Mouse (Mus musculus) stomach, embryonic 14.5 days (tissue): Measurements from ENCODE around the gene Klf15. TPM values are rescaled to one million over a fixed set of nuclear protein-coding genes. Genes with fewer than 3 reads are reported as not detected.

Experiments used
- ATAC-seq: fragments of 200-750 bp; cut with Nextera tagmentation; 2 replicates; pipeline ENCODE4 v1.8.0; 2017; ENCODE audit warnings: low read depth, moderate TSS enrichment; ENCODE audit not compliant: insufficient number of reproducible peaks, insufficient read depth, low FRiP score
- H3K27ac ChIP-seq: fragments of 300-500 bp; sonication (generic); 2 replicates; pipeline ENCODE4 v1.5.1; 2014; ENCODE audit warnings: mild to moderate bottlenecking, low read length, moderate library complexity, mixed read lengths
- H3K27me3 ChIP-seq: fragments of 300-500 bp; sonication (generic); 2 replicates; pipeline ENCODE4 v1.6.1; 2014; ENCODE audit warnings: low read length, control low read depth, mixed read lengths; ENCODE audit not compliant: control insufficient read depth, insufficient read depth
- H3K36me3 ChIP-seq: fragments of 300-500 bp; sonication (generic); 2 replicates; pipeline ENCODE4 v1.6.1; 2014; ENCODE audit warnings: mild to moderate bottlenecking, control low read depth, low read length, moderate library complexity, mixed read lengths; ENCODE audit not compliant: control insufficient read depth, insufficient read depth
- H3K4me1 ChIP-seq: fragments of 300-500 bp; sonication (generic); 2 replicates; pipeline ENCODE4 v1.6.1; 2014; ENCODE audit warnings: low read length, control low read depth, mixed read lengths; ENCODE audit not compliant: control insufficient read depth, insufficient read depth
- H3K4me2 ChIP-seq: fragments of 300-500 bp; sonication (generic); replicated peaks from 2 replicates; pipeline ENCODE4 v1.6.1; 2014; ENCODE audit warnings: low read depth, low read length, control low read depth
- H3K4me3 ChIP-seq: fragments of 300-500 bp; sonication (generic); 2 replicates; pipeline ENCODE4 v1.5.1; 2014; ENCODE audit warnings: low read depth, low read length, control low read depth
- H3K9ac ChIP-seq: fragments of 300-500 bp; sonication (generic); replicated peaks from 2 replicates; pipeline ENCODE4 v1.6.1; 2014; ENCODE audit warnings: low read depth, mild to moderate bottlenecking, control low read depth, low read length, moderate library complexity, mixed read lengths
- H3K9me3 ChIP-seq: fragments of 300-500 bp; sonication (generic); 2 replicates; pipeline ENCODE4 v1.6.1; 2016; ENCODE audit warnings: low read depth, low read length, control low read depth; ENCODE audit not compliant: control insufficient read depth
- WGBS: fragments of 180-500 bp; shearing (Covaris S2); extraction: QIAGEN DNeasy Blood & Tissue Kit; methylation state at CpG from one replicate; pipeline ENCODE4 v1.1.7; 2014; 5-methylcytosine and 5-hydroxymethylcytosine counted together
- polyA plus RNA-seq: library from polyadenylated mRNA; unstranded; fragments of >200 nt; fragmentation: Nextera tagmentation; extraction: Ambion mirVana; gene quantifications from 2 replicates; pipeline ENCODE4 v1.2.1, GENCODE M21; 2014

Klf15 gene
- polyA plus RNA-seq, 1 experiment from 2014 or later = 3.8 TPM

DNA sequence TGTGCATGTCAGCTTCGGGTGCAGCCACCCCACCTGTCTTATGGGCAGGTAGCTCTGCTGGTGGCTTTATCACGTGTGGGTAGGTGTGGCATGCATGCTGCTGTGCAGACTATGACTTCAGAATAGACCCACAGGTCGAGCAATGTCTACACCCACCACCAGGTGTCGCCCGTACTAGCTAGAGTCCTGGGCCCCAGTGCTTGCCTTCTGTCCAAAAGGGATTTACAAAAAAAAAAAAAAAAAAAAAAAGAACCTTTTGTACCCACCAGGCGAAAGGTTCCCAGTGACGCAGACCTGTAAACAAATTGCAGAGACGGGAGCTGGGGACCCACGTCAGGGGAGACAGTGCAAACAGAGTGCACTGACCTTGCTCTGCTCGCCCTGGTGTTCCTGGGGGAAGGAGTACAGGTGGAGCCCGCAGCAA, 27.2 kb upstream of the Klf15 start:
- ATAC-seq = peak; percentile 84
- H3K9ac ChIP-seq = no peak overlapping the region
- no peaks in the 10 kb centered on the region for H3K9me3 ChIP-seq
- WGBS = 18% methylated on average over 11 of the region's 11 CpGs
- H3K27me3 ChIP-seq = no peaks in the 10 kb centered on the region
- H3K4me3 ChIP-seq = no peak overlapping the region
- no peaks in the 10 kb centered on the region for H3K4me1 ChIP-seq
- no peaks in the 10 kb centered on the region for H3K36me3 ChIP-seq
- H3K4me2 ChIP-seq = no peak overlapping the region
- no peak overlapping the region for H3K27ac ChIP-seq

DNA sequence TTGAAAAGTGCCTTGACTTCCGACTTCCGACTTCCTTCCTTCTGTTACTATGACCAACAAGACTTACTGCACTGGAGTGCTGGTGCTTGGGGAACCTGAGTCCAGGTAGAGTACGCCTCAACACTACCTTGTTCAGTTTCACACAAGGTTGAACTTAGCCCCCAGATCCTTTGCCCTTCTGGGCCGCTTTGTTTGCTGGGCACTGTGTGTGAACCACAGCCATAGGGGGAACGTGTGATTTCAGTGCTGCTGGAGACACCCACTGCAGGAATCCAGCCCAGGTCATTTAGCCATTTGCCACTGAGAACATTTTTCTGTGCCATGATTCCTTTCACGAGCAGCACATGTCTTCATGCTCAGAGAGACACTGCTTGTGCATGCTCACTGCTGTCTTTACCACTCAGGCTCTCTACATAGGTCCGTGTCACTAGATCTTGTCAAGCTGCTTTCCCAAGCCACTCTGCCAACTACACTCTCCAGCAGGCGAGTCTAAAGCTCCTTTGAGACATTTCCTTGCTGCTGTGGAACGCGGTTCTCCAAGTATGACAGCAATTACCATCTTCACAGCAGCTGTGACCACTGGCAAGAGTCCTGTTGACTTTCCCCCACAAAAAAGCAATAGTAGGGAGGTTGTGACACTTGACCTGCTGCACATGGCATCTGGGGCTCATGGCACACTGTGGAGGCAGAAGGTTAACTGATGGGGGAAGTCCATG, 26.0 kb upstream of the Klf15 start:
- ATAC-seq = no peak
- 84% methylated on average over 10 of the region's 10 CpGs for WGBS
- Histone ChIP-seq H3K4me1 (no peaks in the 10 kb centered on the region), H3K36me3 (no peaks in the 10 kb centered on the region), H3K27me3 (no peaks in the 10 kb centered on the region), H3K27ac (no peak overlapping the region), H3K9ac (no peak overlapping the region), H3K9me3 (no peaks in the 10 kb centered on the region), H3K4me3 (no peak overlapping the region), H3K4me2 (no peak overlapping the region)

DNA sequence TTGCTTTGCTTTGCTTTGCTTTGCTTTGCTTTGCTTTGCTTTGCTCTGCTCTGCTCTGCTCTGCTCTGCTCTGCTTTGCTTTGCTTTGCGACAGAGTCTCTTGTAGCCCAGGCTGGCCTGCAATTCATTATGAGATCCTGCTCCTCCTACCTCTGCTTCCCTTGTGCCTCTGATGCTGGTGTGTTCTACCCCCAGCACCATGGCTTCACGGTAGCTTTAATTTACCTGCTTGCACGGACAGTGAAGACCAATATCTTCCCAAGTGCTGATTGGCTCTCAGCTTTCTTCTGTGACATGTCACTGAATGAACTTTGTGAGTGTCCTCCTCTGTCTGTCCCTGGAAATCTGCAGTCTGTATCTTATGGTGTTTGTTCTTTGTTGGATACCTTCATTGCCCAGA, 25.3 kb upstream of the Klf15 start:
- Histone ChIP-seq H3K27me3 (no peaks in the 10 kb centered on the region), H3K9me3 (no peaks in the 10 kb centered on the region), H3K27ac (no peak overlapping the region), H3K9ac (no peak overlapping the region), H3K4me2 (no peak overlapping the region), H3K4me1 (no peaks in the 10 kb centered on the region), H3K4me3 (no peak overlapping the region), H3K36me3 (no peaks in the 10 kb centered on the region)
- ATAC-seq = no peak
- 92% methylated on average over 3 of the region's 3 CpGs for WGBS

DNA sequence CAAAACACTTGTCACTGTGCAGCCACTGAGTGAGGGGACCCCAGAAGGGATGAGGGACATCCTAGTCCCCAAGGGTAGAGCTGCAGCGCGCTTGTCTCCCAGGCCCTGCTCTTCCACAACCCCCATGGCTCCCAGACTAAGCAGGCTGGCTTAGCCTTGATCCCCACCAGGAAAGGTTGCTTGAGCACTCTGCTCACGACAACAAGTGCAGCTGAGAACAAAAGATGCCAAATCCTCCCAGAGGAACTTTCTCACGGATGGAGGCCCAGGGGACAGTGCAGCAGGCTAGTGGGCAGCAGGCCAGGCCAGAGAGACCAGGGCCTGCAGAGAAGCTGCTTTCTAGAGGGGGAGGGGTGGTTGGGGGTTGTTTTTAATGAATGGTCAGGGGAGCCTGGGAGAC, 15.5 kb upstream of the Klf15 start:
- WGBS = 54% methylated on average over 4 of the region's 4 CpGs
- Histone ChIP-seq H3K4me2 (no peak overlapping the region), H3K9me3 (no peaks in the 10 kb centered on the region), H3K36me3 (no peaks in the 10 kb centered on the region), H3K9ac (no peak overlapping the region), H3K27ac (no peak overlapping the region), H3K27me3 (no peaks in the 10 kb centered on the region), H3K4me3 (no peak overlapping the region), H3K4me1 (no peaks in the 10 kb centered on the region)
- ATAC-seq = 0 out of 2 replicates have a peak, but pooled peaks have one; percentile 28

DNA sequence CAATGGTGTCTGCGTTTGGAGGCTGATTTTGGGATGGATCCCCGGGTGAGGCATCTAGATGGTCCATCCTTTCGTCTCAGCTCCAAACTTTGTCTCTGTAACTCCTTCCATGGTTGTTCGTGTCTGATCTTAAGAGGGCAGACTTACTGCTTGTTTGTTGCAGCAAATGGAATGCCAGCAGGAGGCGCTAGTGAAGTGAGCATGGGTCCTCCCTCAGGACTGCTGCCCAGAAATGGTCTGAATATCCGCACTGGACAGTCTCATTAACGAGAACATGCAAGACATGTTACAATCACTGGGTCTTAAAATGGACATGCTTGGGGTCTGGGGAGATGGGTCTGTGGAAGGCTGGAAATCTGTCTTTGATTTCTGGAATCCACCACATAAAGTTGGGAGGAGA, 12.2 kb upstream of the Klf15 start:
- no peak for ATAC-seq

DNA sequence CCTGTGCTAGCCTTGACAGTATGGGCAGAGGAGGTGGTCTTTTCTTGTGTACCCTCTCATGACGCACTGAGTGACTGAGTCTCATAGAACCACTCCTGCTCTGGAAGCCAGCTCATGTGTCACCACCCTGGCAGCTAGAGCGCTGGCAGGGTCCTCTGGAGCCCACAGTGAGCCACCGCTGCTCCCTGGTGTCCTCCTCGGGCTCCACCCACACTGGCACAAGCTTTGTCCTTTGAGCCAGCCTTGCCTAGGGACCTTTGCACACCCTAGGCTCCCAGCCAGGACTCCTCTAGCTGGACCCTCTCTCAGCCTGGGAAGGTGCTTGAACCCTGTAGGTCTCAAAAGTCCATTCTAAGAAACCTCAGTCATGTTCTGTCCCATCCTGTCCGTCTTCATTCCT, 11.7 kb upstream of the Klf15 start:
- Histone ChIP-seq H3K27me3 (no peaks in the 10 kb centered on the region), H3K4me1 (no peaks in the 10 kb centered on the region), H3K4me3 (no peak overlapping the region), H3K9ac (no peak overlapping the region), H3K4me2 (no peak overlapping the region), H3K36me3 (no peaks in the 10 kb centered on the region), H3K27ac (no peak overlapping the region), H3K9me3 (no peaks in the 10 kb centered on the region)
- WGBS = 70% methylated on average over 5 of the region's 5 CpGs
- ATAC-seq = no peak

More for the DNA sequence above, 12.2 kb upstream of the Klf15 start:
- Histone ChIP-seq H3K9me3 (no peaks in the 10 kb centered on the region), H3K27me3 (no peaks in the 10 kb centered on the region), H3K36me3 (no peaks in the 10 kb centered on the region), H3K4me3 (no peak overlapping the region), H3K27ac (no peak overlapping the region), H3K4me2 (no peak overlapping the region), H3K9ac (no peak overlapping the region), H3K4me1 (no peaks in the 10 kb centered on the region)
- WGBS = 24% methylated on average over 7 of the region's 7 CpGs

DNA sequence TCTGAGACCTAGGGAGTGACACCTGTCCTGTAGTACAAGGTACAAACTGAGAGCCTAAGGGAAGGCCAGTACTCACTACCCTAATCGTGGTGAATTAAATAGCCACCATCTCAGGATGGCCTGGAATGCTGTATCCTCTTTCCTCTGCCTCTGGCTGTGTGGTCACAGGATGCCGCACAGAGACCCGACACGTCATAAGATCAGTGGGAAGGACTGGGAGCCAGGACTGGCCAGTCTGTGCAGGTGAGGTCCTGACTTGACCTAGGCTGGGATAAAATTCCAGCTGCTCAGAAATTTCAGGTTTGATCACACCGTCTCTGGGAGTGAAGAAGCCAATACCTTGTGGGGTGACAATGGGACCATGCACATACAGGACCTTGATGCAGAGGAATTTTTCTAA, 10.9 kb upstream of the Klf15 start:
- H3K9me3 ChIP-seq = no peaks in the 10 kb centered on the region
- no peak overlapping the region for H3K4me2 ChIP-seq
- H3K4me1 ChIP-seq = no peaks in the 10 kb centered on the region
- 79% methylated on average over 5 of the region's 5 CpGs for WGBS
- ATAC-seq = no peak
- H3K4me3 ChIP-seq = no peak overlapping the region
- no peaks in the 10 kb centered on the region for H3K36me3 ChIP-seq
- no peak overlapping the region for H3K27ac ChIP-seq
- no peak overlapping the region for H3K9ac ChIP-seq
- H3K27me3 ChIP-seq = no peaks in the 10 kb centered on the region

DNA sequence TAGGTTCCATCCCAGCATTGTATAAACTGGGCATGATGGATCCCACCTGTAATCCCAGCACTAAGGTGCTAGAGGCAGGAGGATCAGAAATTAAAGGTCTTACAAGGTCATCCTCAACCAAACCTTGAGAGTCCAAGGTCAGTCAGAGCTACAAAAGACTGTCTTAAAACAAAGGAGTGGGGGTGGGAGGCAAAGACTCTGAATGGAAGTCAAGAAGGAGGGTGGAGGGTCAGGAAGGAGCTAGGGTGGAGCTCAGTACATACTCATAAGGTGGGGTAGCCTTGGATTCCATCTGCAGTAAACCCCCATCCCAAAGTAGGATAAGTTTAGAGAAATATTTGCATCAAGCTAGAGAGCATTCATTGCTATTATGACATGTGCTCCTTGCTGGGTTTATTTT, 9.8 kb upstream of the Klf15 start:
- Histone ChIP-seq H3K4me3 (no peak overlapping the region), H3K9ac (no peak overlapping the region), H3K36me3 (no peaks in the 10 kb centered on the region), H3K4me1 (no peaks in the 10 kb centered on the region), H3K27ac (no peak overlapping the region), H3K4me2 (no peak overlapping the region), H3K9me3 (no peaks in the 10 kb centered on the region), H3K27me3 (no peaks in the 10 kb centered on the region)
- ATAC-seq = no peak

DNA sequence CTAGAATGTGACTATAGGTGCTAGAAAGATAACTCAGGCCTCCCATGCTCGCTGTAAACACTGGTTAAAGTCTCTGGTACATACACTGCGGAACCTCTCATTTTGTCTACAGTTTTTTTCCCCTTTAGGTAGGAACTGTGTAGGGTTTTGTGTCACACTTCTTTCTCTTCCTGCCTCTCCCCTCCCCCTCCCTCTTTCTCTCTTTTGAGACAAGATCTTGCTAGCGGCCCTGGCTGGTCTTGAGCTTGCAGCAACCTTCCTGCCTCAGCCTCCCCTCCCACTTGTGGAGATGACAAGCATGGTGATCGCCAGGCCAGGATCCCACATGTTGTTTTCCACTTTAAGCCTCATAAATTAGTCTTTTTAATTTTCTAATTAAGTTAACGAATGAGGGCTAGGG, 8.6 kb upstream of the Klf15 start:
- no peak for ATAC-seq
- no peak overlapping the region for H3K9ac ChIP-seq
- 84% methylated on average over 5 of the region's 5 CpGs for WGBS

More for the DNA sequence above, 8.6 kb upstream of the Klf15 start:
- no peaks in the 10 kb centered on the region for H3K9me3 ChIP-seq
- no peak overlapping the region for H3K4me3 ChIP-seq
- H3K27ac ChIP-seq = no peak overlapping the region
- no peaks in the 10 kb centered on the region for H3K36me3 ChIP-seq
- H3K4me2 ChIP-seq = no peak overlapping the region
- H3K4me1 ChIP-seq = no peaks in the 10 kb centered on the region
- H3K27me3 ChIP-seq = no peaks in the 10 kb centered on the region
